Mouse (Mus musculus): ENCODE measurements around the gene Gsk3b.

GRCm38 (mm10) chr16:38129171-38129570 is 40.4 kb downstream of the Gsk3b start:
- TF ChIP-seq CTCF (IDR thresholded peaks at IDR 0.05; ENCODE audit: low read depth) (no peak), EP300 (IDR thresholded peaks at IDR 0.05; ENCODE audit: low read depth) (no peak)

All from heart, postnatal 0 days (tissue).